Mouse (Mus musculus) limb, embryonic 14.5 days (tissue): ENCODE measurements around the gene Prpsap1. TPM values are rescaled to one million over a fixed set of nuclear protein-coding genes. Genes with fewer than 3 reads are reported as not detected.

ENCODE experiments used
- ATAC-seq: fragments of 200-750 bp; cut with Nextera tagmentation; 2 replicates; pipeline ENCODE4 v1.8.0; 2017; ENCODE audit warnings: low read depth, moderate number of reproducible peaks, moderate TSS enrichment; ENCODE audit not compliant: low FRiP score
- DNase-seq: peaks from one replicate; pipeline ENCODE4 v3.0.0-alpha.2; 2015; ENCODE audit warnings: low spot score
- H3K27ac ChIP-seq: fragments of 300-500 bp; sonication (generic); replicated peaks from 2 replicates; pipeline ENCODE4 v1.5.1; 2014; ENCODE audit warnings: low read depth, mild to moderate bottlenecking, low read length, moderate library complexity, mixed read lengths
- H3K27me3 ChIP-seq: fragments of 300-500 bp; sonication (generic); 2 replicates; pipeline ENCODE4 v1.6.1; 2014; ENCODE audit warnings: low read length, mixed read lengths; ENCODE audit not compliant: control insufficient read depth, insufficient read depth
- H3K36me3 ChIP-seq: fragments of 300-500 bp; sonication (generic); 2 replicates; pipeline ENCODE4 v1.6.1; 2014; ENCODE audit warnings: mild to moderate bottlenecking, low read length, moderate library complexity, mixed read lengths; ENCODE audit not compliant: control insufficient read depth, insufficient read depth
- H3K4me1 ChIP-seq: fragments of 300-500 bp; sonication (generic); 2 replicates; pipeline ENCODE4 v1.6.1; 2014; ENCODE audit warnings: antibody characterized with exemption, low read length, mixed read lengths; ENCODE audit not compliant: control insufficient read depth, insufficient read depth
- H3K4me2 ChIP-seq: fragments of 300-500 bp; sonication (generic); replicated peaks from 2 replicates; pipeline ENCODE4 v1.6.1; 2014; ENCODE audit warnings: low read depth, mild to moderate bottlenecking, low read length, moderate library complexity; ENCODE audit not compliant: severe bottlenecking
- H3K4me3 ChIP-seq: fragments of 300-500 bp; sonication (generic); replicated peaks from 2 replicates; pipeline ENCODE4 v1.5.1; 2014; ENCODE audit warnings: low read length
- H3K9ac ChIP-seq: fragments of 300-500 bp; sonication (generic); 2 replicates; pipeline ENCODE4 v1.6.1; 2014; ENCODE audit warnings: mild to moderate bottlenecking, low read depth, low read length, moderate library complexity; ENCODE audit not compliant: severe bottlenecking
- H3K9me3 ChIP-seq: fragments of 300-500 bp; sonication (generic); 2 replicates; pipeline ENCODE4 v1.6.1; 2016; ENCODE audit warnings: low read length; ENCODE audit not compliant: control insufficient read depth
- POLR2A ChIP-seq: fragments of 200-500 bp; IDR thresholded peaks from 2 replicates; pipeline ENCODE4 v1.8.0; 2012; ENCODE audit warnings: inconsistent platforms, mild to moderate bottlenecking, moderate library complexity, borderline replicate concordance; ENCODE audit not compliant: insufficient read depth, insufficient read length; ENCODE audit errors: extremely low read depth
- WGBS: fragments of 180-500 bp; shearing (Covaris S2); extraction: QIAGEN DNeasy Blood & Tissue Kit; methylation state at CpG from one replicate; pipeline ENCODE4 v1.1.7; 2014; 5-methylcytosine and 5-hydroxymethylcytosine counted together
- polyA plus RNA-seq, 2 experiments: library from polyadenylated mRNA; depleted of rRNA in 1 of 2; stranded (reverse) in 1 of 2; unstranded in 1 of 2; fragments of >200 nt; fragmentation: Nextera tagmentation in 1 of 2; extraction: Ambion mirVana in 1 of 2; gene quantifications; 2 replicates each; pipeline versions ENCODE4 v1.2.1 to v1.2.3; 2012 to 2014

Gene Prpsap1
- polyA plus RNA-seq, 2 experiments, result 134 to 148 TPM

DNA sequence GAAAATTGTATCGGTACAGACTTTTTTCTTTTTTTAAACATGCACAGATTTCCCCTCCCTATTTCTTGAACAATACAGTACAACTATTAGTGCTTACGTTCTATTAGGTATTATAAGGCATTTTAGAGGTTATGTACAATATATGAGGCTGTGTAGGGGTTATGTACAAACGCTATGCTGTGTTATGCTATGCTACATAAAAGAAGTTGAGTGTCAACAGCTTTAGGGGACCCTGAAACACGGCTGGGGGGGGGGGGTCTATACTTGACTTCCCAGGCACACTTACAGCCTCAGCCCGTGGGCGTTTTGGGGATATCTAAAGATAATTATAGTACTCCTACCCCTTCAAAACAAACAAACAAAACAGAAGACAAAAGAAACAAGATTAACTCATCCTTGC, 61.9 kb downstream of the Prpsap1 start:
- Histone ChIP-seq H3K36me3 (peaks cover 19% of the 10 kb centered on the region), H3K4me2 (no peak overlapping the region), H3K9ac (no peak overlapping the region), H3K27ac (no peak overlapping the region), H3K4me3 (no peak overlapping the region), H3K27me3 (no peaks in the 10 kb centered on the region), H3K4me1 (peaks cover 18% of the 10 kb centered on the region), H3K9me3 (no peaks in the 10 kb centered on the region)
- TF ChIP-seq POLR2A, result no peak
- DNase-seq (no peak), ATAC-seq (no peak)
- 62% methylated on average over 6 of the region's 6 CpGs for WGBS

DNA sequence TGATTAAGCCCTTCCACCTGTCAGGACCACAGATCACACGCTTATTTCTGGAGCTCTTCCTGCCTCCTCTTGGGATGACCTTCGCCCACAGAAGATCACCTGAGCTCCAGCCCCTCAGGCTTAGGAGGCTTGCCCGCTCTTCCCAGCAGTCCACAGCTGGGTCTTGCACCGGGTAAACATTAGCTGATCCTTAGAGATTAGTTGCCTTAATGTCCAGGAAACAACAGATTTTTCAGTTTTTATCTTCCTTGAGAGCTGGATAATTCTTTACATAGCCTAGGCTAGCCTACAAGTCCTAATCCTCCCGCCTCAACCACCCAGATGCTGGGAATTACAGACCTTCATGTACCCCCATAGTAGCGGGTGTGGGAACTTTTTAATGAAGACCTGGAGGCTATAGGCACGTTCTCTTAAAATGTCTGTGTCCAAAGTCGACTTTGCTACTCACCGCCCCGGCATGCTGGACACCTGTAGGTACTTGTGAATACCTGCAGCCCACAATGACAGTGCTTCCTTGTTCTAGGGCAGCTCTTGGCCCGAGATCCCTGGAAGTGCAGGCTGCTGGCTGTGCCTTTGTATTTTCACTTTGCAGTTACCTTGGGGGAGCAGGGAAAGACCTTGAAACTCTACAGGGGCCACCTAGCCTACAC, 62.4 kb downstream of the Prpsap1 start:
- H3K4me3 ChIP-seq, result no peak overlapping the region
- no peaks in the 10 kb centered on the region for H3K9me3 ChIP-seq
- no peak for ATAC-seq
- 50% methylated on average over 11 of the region's 11 CpGs for WGBS
- DNase-seq, result no peak
- H3K27me3 ChIP-seq, result no peaks in the 10 kb centered on the region
- peaks cover 13% of the 10 kb centered on the region for H3K36me3 ChIP-seq
- TF ChIP-seq POLR2A, result no peak
- H3K9ac ChIP-seq, result no peak overlapping the region
- peaks cover 15% of the 10 kb centered on the region for H3K4me1 ChIP-seq
- H3K27ac ChIP-seq, result no peak overlapping the region
- no peak overlapping the region for H3K4me2 ChIP-seq

DNA sequence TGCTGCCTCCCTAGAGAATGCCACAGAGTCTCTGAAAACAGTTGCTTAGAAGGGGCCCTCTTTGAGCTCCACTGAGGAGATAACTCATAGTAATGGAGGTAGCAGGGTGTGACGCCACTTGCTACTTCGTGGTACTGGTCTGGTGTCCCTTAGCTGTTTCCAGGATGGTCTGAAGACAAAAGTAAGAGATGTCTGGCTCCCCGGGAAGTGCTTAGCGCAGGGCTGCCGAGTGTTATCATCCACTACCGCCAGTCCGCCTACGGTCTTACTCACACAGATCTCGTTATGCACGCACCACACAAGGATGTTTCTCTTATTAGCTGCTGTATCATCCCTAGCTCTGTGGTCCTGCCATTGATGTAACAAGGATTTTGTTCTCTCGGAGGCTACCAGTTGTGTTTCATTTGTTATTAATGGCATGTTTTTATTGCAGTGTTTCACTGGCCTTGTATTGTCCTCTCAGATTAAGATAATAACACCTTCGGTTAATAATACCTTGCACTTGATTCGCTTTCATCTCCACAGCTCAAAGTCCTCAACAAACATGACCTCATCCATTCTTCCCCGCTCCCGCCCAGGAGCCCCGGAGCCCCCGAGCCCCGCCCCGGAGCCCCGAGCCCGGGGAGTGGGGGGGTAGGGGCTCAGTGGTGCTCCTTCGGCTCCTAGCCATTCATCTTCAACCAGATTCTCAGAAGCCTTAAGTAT, 63.1 kb downstream of the Prpsap1 start:
- Histone ChIP-seq H3K36me3 (peaks cover 7% of the 10 kb centered on the region), H3K9ac (no peak overlapping the region), H3K27ac (no peak overlapping the region), H3K4me2 (no peak overlapping the region), H3K9me3 (no peaks in the 10 kb centered on the region), H3K4me3 (no peak overlapping the region), H3K27me3 (no peaks in the 10 kb centered on the region), H3K4me1 (peaks cover 8% of the 10 kb centered on the region)
- ATAC-seq (no peak), DNase-seq (no peak)
- 40% methylated on average over 22 of the region's 22 CpGs for WGBS
- no peak for TF ChIP-seq POLR2A

DNA sequence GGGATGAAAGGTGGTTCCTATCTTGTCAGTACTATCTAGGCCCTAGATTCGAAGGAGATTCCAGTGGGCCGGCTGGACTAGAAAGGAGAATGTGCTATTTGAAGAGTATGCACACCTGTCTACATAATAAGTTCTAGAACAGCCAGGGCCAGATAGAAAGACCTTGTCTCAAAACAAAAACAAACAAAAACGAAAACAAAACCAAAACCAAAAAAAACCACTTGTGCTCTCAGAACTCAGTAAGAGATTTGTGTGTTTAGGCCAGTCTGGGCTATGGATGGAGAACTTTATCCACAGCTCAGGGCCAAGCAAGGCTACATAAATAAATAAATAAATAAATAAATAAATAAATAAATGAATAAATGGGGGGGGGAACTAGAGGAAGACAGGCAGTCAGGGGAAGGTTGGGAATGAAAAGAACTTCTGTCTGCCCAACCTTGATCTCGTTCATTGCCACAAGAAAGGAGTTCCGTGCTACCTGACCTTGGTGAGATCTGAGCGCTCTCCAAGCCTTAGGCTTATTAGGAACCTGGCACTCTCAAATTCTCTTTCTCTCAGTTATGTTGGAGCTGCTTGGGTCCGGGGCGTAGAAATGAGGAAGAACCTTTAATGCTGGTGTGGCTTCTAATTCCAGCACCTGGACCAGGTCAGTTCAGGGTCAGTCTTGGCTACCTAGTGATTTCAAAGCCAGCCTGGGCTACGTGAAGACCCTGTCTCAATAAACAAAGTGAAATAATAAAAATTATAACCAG, 64.0 kb downstream of the Prpsap1 start:
- WGBS, result 75% methylated on average over 9 of the region's 9 CpGs
- no peak overlapping the region for H3K4me2 ChIP-seq
- H3K4me3 ChIP-seq, result no peak overlapping the region
- no peak overlapping the region for H3K9ac ChIP-seq
- H3K9me3 ChIP-seq, result no peaks in the 10 kb centered on the region
- H3K27me3 ChIP-seq, result no peaks in the 10 kb centered on the region
- no peak overlapping the region for H3K27ac ChIP-seq
- DNase-seq, result no peak
- no peak for TF ChIP-seq POLR2A
- ATAC-seq, result no peak
- peaks cover under 1% of the 10 kb centered on the region; the same call in 1 of the 2 replicates for H3K36me3 ChIP-seq
- peaks cover 1% of the 10 kb centered on the region; the same call in 1 of the 2 replicates for H3K4me1 ChIP-seq

DNA sequence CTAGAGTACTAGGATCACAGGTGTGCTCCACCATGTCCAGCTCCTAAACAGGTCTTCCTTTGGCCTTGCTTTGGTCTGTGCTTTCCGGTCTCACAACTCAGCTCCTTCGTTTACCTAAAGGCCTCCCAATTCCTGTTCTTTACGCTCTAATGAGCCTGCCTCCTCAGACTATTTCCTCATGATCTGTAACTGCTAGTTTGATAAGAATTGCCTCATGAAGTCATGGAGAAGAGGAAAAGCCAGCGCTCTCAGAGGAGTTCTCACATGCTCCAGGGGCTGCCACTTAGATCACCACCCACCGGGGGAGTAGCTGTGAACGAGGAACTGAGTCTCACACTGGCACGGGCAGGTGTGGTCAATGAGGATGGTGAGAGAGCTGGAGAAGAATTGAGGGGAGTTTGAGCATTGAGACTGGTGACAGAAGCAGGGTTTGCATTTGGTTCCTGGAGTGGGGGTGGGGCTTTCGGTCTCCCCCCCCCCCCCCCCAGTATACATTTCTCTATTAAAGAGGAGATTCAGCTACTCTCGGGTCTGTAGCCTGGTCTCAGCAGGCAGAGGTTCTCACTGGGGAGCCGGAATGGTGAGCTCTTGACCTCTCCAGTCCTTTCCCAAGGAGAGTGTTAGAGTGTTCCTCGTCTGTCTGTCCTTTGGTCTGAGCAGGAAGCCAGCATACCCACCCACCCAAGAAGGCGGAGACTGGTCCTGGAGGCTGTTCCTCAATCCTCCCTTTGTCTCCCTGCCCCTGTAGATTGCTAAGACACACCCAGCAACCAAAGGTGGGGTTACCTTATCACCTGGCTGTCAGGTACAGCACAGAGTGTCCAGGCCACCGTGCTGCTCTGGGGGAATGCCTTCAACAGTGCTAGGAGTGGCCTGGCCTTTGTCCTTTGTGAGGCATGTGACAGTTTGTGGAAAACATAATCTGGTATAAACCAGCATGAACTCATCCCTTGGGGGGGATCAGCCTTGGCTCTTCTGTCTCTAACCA, 64.8 kb downstream of the Prpsap1 start:
- TF ChIP-seq POLR2A, result no peak
- H3K4me1 ChIP-seq, result no peaks in the 10 kb centered on the region
- no peak overlapping the region for H3K27ac ChIP-seq
- no peak for ATAC-seq
- no peak for DNase-seq
- WGBS, result 47% methylated on average over 12 of the region's 13 CpGs
- no peaks in the 10 kb centered on the region for H3K36me3 ChIP-seq
- H3K27me3 ChIP-seq, result no peaks in the 10 kb centered on the region
- no peak overlapping the region for H3K9ac ChIP-seq
- H3K4me3 ChIP-seq, result no peak overlapping the region
- H3K9me3 ChIP-seq, result no peaks in the 10 kb centered on the region
- H3K4me2 ChIP-seq, result no peak overlapping the region
